Mouse (Mus musculus) MEL (cell line): ENCODE measurements around the gene Ambra1.

Experiments used
- BHLHE40 ChIP-seq: IDR thresholded peaks from 2 replicates; pipeline ENCODE4 v1.6.1; 2012; ENCODE audit warnings: low read depth, mild to moderate bottlenecking, inconsistent platforms, low read length, improper control_type of control experiment, borderline replicate concordance
- CHD2 ChIP-seq: IDR thresholded peaks from 2 replicates; pipeline ENCODE4 v1.6.1; 2011; ENCODE audit warnings: low read length, improper control_type of control experiment
- CTCF ChIP-seq, 3 experiments: IDR thresholded peaks in 2 of 3; conservative IDR thresholded peaks in 1 of 3; 2 replicates each; pipeline ENCODE4 v1.5.1; 2011 to 2012; ENCODE audit warnings: low read length in 3 of 3, low read depth in 2 of 3, mild to moderate bottlenecking in 2 of 3, improper control_type of control experiment in 1 of 3, inconsistent platforms in 1 of 3, mixed read lengths in 1 of 3, moderate library complexity in 1 of 3; ENCODE audit not compliant: control insufficient read depth in 1 of 3, insufficient read depth in 1 of 3, poor library complexity in 1 of 3, severe bottlenecking in 1 of 3
- EP300 ChIP-seq, 2 experiments: IDR thresholded peaks; 2 replicates each; pipeline ENCODE4 v1.6.1; 2011; ENCODE audit warnings: improper control_type of control experiment in 2 of 2, low read length in 2 of 2, low read depth in 1 of 2, mild to moderate bottlenecking in 1 of 2
- GATA1 ChIP-seq: IDR thresholded peaks from 2 replicates; pipeline ENCODE4 v1.6.1; 2011; ENCODE audit warnings: low read depth, low read length, improper control_type of control experiment
- NRF1 ChIP-seq: IDR thresholded peaks from 2 replicates; pipeline ENCODE4 v1.6.1; 2014; ENCODE audit warnings: low read depth, mild to moderate bottlenecking, inconsistent platforms, low read length, improper control_type of control experiment, moderate library complexity; ENCODE audit not compliant: poor library complexity, insufficient read depth, severe bottlenecking
- POLR2A ChIP-seq, 2 experiments: IDR thresholded peaks; 2 replicates each; pipeline ENCODE4 v1.6.1; 2011 to 2012; ENCODE audit warnings: low read length in 2 of 2, mild to moderate bottlenecking in 2 of 2, control low read depth in 1 of 2, improper control_type of control experiment in 1 of 2, low read depth in 1 of 2, moderate library complexity in 1 of 2; ENCODE audit not compliant: control insufficient read depth in 1 of 2, insufficient read depth in 1 of 2, poor library complexity in 1 of 2
- UBTF ChIP-seq: IDR thresholded peaks from 2 replicates; pipeline ENCODE4 v1.6.1; 2012; ENCODE audit warnings: low read depth, mild to moderate bottlenecking, inconsistent platforms, low read length, improper control_type of control experiment, moderate library complexity, borderline replicate concordance; ENCODE audit not compliant: insufficient read depth
- USF1 ChIP-seq: IDR thresholded peaks from 2 replicates; pipeline ENCODE4 v1.6.1; 2014; ENCODE audit warnings: low read depth, mild to moderate bottlenecking, inconsistent platforms, low read length, improper control_type of control experiment, moderate library complexity
- ZKSCAN1 ChIP-seq: IDR thresholded peaks from 2 replicates; pipeline ENCODE4 v1.6.1; 2012; ENCODE audit warnings: low read depth, mild to moderate bottlenecking, inconsistent platforms, low read length, improper control_type of control experiment, moderate library complexity

DNA sequence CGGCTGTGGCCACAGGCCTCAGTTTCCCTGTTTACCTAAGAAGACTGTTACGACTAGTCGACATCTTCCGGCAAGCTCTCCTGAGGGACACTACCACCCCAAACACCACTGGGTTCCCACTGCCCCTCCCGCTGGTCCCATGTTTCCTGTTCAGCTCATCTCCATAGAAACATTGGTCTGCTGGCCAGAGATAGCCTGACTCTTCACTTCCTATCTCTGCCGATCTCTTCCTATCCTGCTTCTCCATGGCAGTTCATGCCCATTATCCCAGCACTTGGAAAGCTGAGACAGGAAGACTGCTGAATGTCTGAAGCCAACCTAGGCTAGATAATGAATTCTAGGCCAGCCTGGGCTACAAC lies 218.2 kb downstream of the Ambra1 start:
- TF ChIP-seq GATA1 = peak; percentile 88
- TF ChIP-seq BHLHE40 = no peak
- no peak for TF ChIP-seq CTCF (IDR thresholded peaks at IDR 0.05 in 2 of 3, conservative IDR thresholded peaks at IDR 0.05 in 1 of 3; ENCODE audit: control insufficient read depth in 1 of 3, insufficient read depth in 1 of 3, low read depth in 2 of 3, low read length in 3 of 3, poor library complexity in 1 of 3, severe bottlenecking in 1 of 3)
- no peak for TF ChIP-seq USF1
- no peak for TF ChIP-seq CHD2
- no peak; a peak in 1 of 4 replicates for TF ChIP-seq POLR2A (IDR thresholded peaks at IDR 0.05; ENCODE audit: control insufficient read depth in 1 of 2, insufficient read depth in 1 of 2, low read depth in 1 of 2, low read length in 2 of 2, poor library complexity in 1 of 2)
- peak; percentile 53 to 84; a peak in 3 of 4 replicates for TF ChIP-seq EP300 (IDR thresholded peaks at IDR 0.05; ENCODE audit: low read depth in 1 of 2, low read length in 2 of 2)
- no peak for TF ChIP-seq UBTF
- no peak for TF ChIP-seq ZKSCAN1
- no peak for TF ChIP-seq NRF1
